In the genomic region with DNA sequence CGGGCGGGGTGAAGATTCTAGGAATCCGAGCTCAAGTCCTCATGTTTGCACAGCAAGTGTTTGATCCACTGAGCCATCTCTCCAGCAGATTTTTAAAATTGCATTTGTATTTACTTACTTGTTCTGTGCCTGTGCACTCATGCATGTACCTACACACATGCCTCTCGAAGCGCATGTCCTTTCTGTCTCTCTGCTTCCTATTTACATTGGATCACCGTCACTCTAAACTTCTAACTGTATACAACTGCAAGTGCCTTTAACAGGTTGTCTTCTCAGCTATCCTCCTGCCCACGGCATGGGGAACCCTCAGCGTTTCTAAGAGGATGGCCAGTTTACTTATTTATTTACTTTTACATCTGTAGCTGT, we compare ENCODE assay signal across 17 mouse cellular contexts.
"Had no signal": no experiment of that assay in that cellular context is flagged by ENCODE, and none has a peak within 500 bp of the region (broad histone marks: within the 10 kb centered on the region; RNA-seq: fewer than 3 reads in every experiment).

No protein-coding gene starts in this region.

- DNase-seq: kidney, adult 2 months; kidney, postnatal 14 days; kidney, postnatal 4 days; layer of hippocampus, adult 9-11 months; liver, embryonic 13.5 days; right cerebral cortex, adult 18-20 months; right cerebral cortex, postnatal 14 days; right cerebral cortex, postnatal 4 days had no signal

- H3K4me3 ChIP-seq: limb, embryonic 10.5 days; limb, embryonic 13.5 days; liver, embryonic 13.5 days; lung, embryonic 15.5 days; midbrain, embryonic 12.5 days; midbrain, embryonic 15.5 days; neural tube, embryonic 12.5 days; neural tube, embryonic 15.5 days; stomach, embryonic 15.5 days had no signal

- H3K9me3 ChIP-seq: limb, embryonic 10.5 days; limb, embryonic 13.5 days; liver, embryonic 13.5 days; lung, embryonic 15.5 days; midbrain, embryonic 12.5 days; midbrain, embryonic 15.5 days; neural tube, embryonic 12.5 days; neural tube, embryonic 15.5 days; stomach, embryonic 15.5 days had no signal

- H3K27me3 ChIP-seq: limb, embryonic 13.5 days; liver, embryonic 13.5 days; lung, embryonic 15.5 days; midbrain, embryonic 12.5 days; midbrain, embryonic 15.5 days; neural tube, embryonic 12.5 days; neural tube, embryonic 15.5 days; stomach, embryonic 15.5 days had no signal

- H3K36me3 ChIP-seq: limb, embryonic 10.5 days; limb, embryonic 13.5 days; liver, embryonic 13.5 days; lung, embryonic 15.5 days; midbrain, embryonic 12.5 days; midbrain, embryonic 15.5 days; neural tube, embryonic 12.5 days; neural tube, embryonic 15.5 days; stomach, embryonic 15.5 days had no signal

- H3K27ac ChIP-seq: limb, embryonic 10.5 days; limb, embryonic 13.5 days; liver, embryonic 13.5 days; midbrain, embryonic 12.5 days; midbrain, embryonic 15.5 days; neural tube, embryonic 12.5 days; neural tube, embryonic 15.5 days; stomach, embryonic 15.5 days had no signal

- ATAC-seq: intestine, embryonic 16.5 days; midbrain, embryonic 15.5 days had no signal

- H3K4me2 ChIP-seq: limb, embryonic 13.5 days; liver, embryonic 13.5 days; lung, embryonic 15.5 days; midbrain, embryonic 12.5 days; midbrain, embryonic 15.5 days; neural tube, embryonic 12.5 days; neural tube, embryonic 15.5 days; stomach, embryonic 15.5 days had no signal

- H3K9ac ChIP-seq: limb, embryonic 13.5 days; liver, embryonic 13.5 days; lung, embryonic 15.5 days; midbrain, embryonic 12.5 days; midbrain, embryonic 15.5 days; neural tube, embryonic 12.5 days; neural tube, embryonic 15.5 days; stomach, embryonic 15.5 days had no signal
